Comparison of ENCODE assay signal across 29 mouse cellular contexts in the genomic region with DNA sequence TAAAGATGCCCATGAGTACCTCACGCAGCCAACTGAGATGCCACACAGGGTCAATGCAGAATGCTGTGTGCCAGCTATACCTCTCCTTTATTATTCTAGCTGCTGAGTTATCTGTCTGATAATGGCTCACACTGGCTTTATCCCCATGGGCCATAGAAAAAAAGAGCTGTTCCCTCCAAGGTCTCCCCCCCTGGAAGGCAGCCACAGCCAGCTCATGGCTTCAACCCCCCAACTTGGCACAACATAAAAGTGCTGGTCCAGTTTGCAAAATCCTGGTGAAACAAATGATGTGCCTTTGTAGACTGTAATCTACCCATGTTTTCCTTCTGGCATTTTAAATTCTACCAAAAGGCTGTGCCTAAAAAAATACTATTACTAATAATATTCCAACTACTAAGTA. TPM values are rescaled to one million over a fixed set of nuclear protein-coding genes. Genes with fewer than 3 reads are reported as not detected.
A peak's percentile ranks its signal among the peaks of the same experiment; 100 is the strongest.
DNase-seq lines count a peak whose midpoint lies in the region; ATAC-seq and TF ChIP-seq lines count a peak whose summit lies in the region.
"Had no signal": no experiment of that assay in that cellular context is flagged by ENCODE, and none has a peak within 500 bp of the region (broad histone marks: within the 10 kb centered on the region; RNA-seq: fewer than 3 reads in every experiment).

No protein-coding gene starts in this region.

- no peak for TF ChIP-seq CTCF in lung, postnatal 0 days (IDR thresholded peaks at IDR 0.05)

- peak; percentile 10 for DNase-seq in lung, postnatal 14 days
- no peak for DNase-seq in lung, postnatal 0 days (ENCODE audit: low spot score)
- peak; percentile 78 for DNase-seq in adrenal gland, postnatal 10 days
- peak; percentile 78 to 80 for DNase-seq in adrenal gland, postnatal 36 days
- DNase-seq in left cerebral cortex, postnatal 14 days (ENCODE audit: low spot score in 2 of 2), result no peak
- DNase-seq: B cell, adult 2 months; cerebellum, adult 2 months; cerebellum, adult 9-11 months; cerebellum, postnatal 36 days; embryo, embryonic 11 days; gastrocnemius, postnatal 25 days; heart, adult 18-20 months; heart, postnatal 10 days; heart, postnatal 36 days; kidney, adult 11 months had no signal

- H3K4me2 ChIP-seq in lung, postnatal 0 days (replicated peaks; ENCODE audit: low read depth, low read length), result no peak overlapping the region
- H3K4me2 ChIP-seq: embryonic facial prominence, embryonic 13.5 days; forebrain, embryonic 12.5 days; forebrain, embryonic 15.5 days; heart, embryonic 12.5 days; heart, embryonic 15.5 days; hindbrain, embryonic 13.5 days; intestine, embryonic 15.5 days had no signal

- no peaks in the 10 kb centered on the region for H3K4me1 ChIP-seq in lung, postnatal 0 days (ENCODE audit: insufficient read depth, low read depth, low read length)
- H3K4me1 ChIP-seq: embryonic facial prominence, embryonic 10.5 days; forebrain, embryonic 12.5 days; forebrain, embryonic 15.5 days; heart, embryonic 12.5 days; heart, embryonic 15.5 days; hindbrain, embryonic 10.5 days; hindbrain, embryonic 13.5 days; intestine, embryonic 15.5 days had no signal

- no peaks in the 10 kb centered on the region for H3K36me3 ChIP-seq in lung, postnatal 0 days (ENCODE audit: insufficient read depth, low read length)
- H3K36me3 ChIP-seq: embryonic facial prominence, embryonic 10.5 days; embryonic facial prominence, embryonic 13.5 days; forebrain, embryonic 12.5 days; forebrain, embryonic 15.5 days; heart, embryonic 12.5 days; heart, embryonic 15.5 days; hindbrain, embryonic 10.5 days; hindbrain, embryonic 13.5 days; intestine, embryonic 15.5 days had no signal

- no peak for ATAC-seq in lung, postnatal 0 days
- ATAC-seq in CD4-positive, CD25-positive, alpha-beta regulatory T cell, adult 4 months, result no peak
- ATAC-seq: activated CD4-positive, CD25-positive, alpha-beta regulatory T cell, adult 4 months; forebrain, embryonic 15.5 days; hindbrain, embryonic 16.5 days; intestine, embryonic 15.5 days had no signal

- no peaks in the 10 kb centered on the region for H3K9me3 ChIP-seq in lung, postnatal 0 days (ENCODE audit: low read length)
- H3K9me3 ChIP-seq: embryonic facial prominence, embryonic 10.5 days; embryonic facial prominence, embryonic 13.5 days; forebrain, embryonic 12.5 days; forebrain, embryonic 15.5 days; heart, embryonic 12.5 days; heart, embryonic 15.5 days; hindbrain, embryonic 10.5 days; hindbrain, embryonic 13.5 days; intestine, embryonic 15.5 days had no signal

- no peak for TF ChIP-seq EP300 in lung, postnatal 0 days (IDR thresholded peaks at IDR 0.05)

- no peak overlapping the region for H3K9ac ChIP-seq in lung, postnatal 0 days (replicated peaks; ENCODE audit: low read depth)
- H3K9ac ChIP-seq: embryonic facial prominence, embryonic 13.5 days; forebrain, embryonic 12.5 days; forebrain, embryonic 15.5 days; heart, embryonic 12.5 days; heart, embryonic 15.5 days; hindbrain, embryonic 13.5 days; intestine, embryonic 15.5 days had no signal

- intact Hi-C loops in left cerebral cortex, postnatal 14 days (cut with DNase I), result no loop called here

- H3K27ac ChIP-seq in lung, postnatal 0 days (ENCODE audit: low read length), result no peak overlapping the region
- H3K27ac ChIP-seq: embryonic facial prominence, embryonic 10.5 days; embryonic facial prominence, embryonic 13.5 days; forebrain, embryonic 12.5 days; forebrain, embryonic 15.5 days; heart, embryonic 15.5 days; hindbrain, embryonic 10.5 days; hindbrain, embryonic 13.5 days; intestine, embryonic 15.5 days had no signal

- no peak overlapping the region for H3K4me3 ChIP-seq in lung, postnatal 0 days (ENCODE audit: low read depth, low read length)
- H3K4me3 ChIP-seq: embryonic facial prominence, embryonic 10.5 days; embryonic facial prominence, embryonic 13.5 days; erythroblast, embryonic 14.5 days; forebrain, embryonic 12.5 days; forebrain, embryonic 15.5 days; heart, embryonic 12.5 days; heart, embryonic 15.5 days; hindbrain, embryonic 10.5 days; hindbrain, embryonic 13.5 days; intestine, embryonic 15.5 days had no signal

- WGBS in lung, postnatal 0 days, result 100% methylated on average over 1 of the region's 1 CpGs

- H3K27me3 ChIP-seq in lung, postnatal 0 days (replicated peaks; ENCODE audit: insufficient read depth, low read length), result no peaks in the 10 kb centered on the region
- H3K27me3 ChIP-seq: embryonic facial prominence, embryonic 13.5 days; forebrain, embryonic 12.5 days; forebrain, embryonic 15.5 days; heart, embryonic 12.5 days; heart, embryonic 15.5 days; hindbrain, embryonic 13.5 days; intestine, embryonic 15.5 days had no signal

RNA-seq across cellular contexts. Expression of a gene that starts 46.3 kb away (rescaled TPM):
- polyA plus RNA-seq in lung, postnatal 0 days (2015; fragmentation: Nextera tagmentation; extraction: Ambion mirVana), result 0.26 and 0.49 TPM in 2 replicates
- 1 to 10 TPM; 1.6 to 1.8 TPM for total RNA-seq in adrenal gland, postnatal 10 days (2021)
- 1 to 10 TPM in 1 of 2 experiments, under 1 TPM in 1; 0.40 to 1.0 TPM for total RNA-seq in adrenal gland, postnatal 36 days (2021)
- 1 to 10 TPM in 1 of 2 experiments, under 1 TPM in 1; 0.40 to 1.1 TPM for total RNA-seq in left cerebral cortex, postnatal 14 days (2021)
- polyA plus RNA-seq in CD4-positive, CD25-positive, alpha-beta regulatory T cell, adult 4 months (2017; shearing (Covaris generic)), result 10 to 100 TPM; 12.8 to 14.6 TPM
- total RNA-seq: MEL had no signal
- polyA plus RNA-seq: erythroblast, embryonic 14.5 days had no signal

Comparison
In these comparisons a context has a peak if more than half of its experiments do, and no peak if none do; other contexts are left out.
1. DNase-seq: peak in lung, postnatal 14 days (single experiment), adrenal gland, postnatal 10 days (single experiment) and adrenal gland, postnatal 36 days (2 of 2); none in lung, postnatal 0 days (single experiment) and left cerebral cortex, postnatal 14 days (0 of 2).